Mouse (Mus musculus) left cerebral cortex, adult 8-10 months (tissue): ENCODE results near the gene Dock11. TPM values are rescaled to one million over a fixed set of nuclear protein-coding genes. Genes with fewer than 3 reads are reported as not detected.

ENCODE experiments used
- DNase-seq, 2 experiments: peaks; one replicate each; pipeline ENCODE4 v3.0.0; 2022; ENCODE audit warnings: low spot score in 2 of 2
- total RNA-seq, 4 experiments: library from RNA; stranded (reverse); gene quantifications; 2 replicates each; pipeline ENCODE4 v1.2.4; 2022

The Dock11 gene
- total RNA-seq, 4 experiments from 2014 or later = 6.9 to 7.9 (median 7.3) TPM

GRCm38 (mm10) chrX:35950135-35950534 is 61.5 kb downstream of the Dock11 start:
- DNase-seq = no peak

DNA sequence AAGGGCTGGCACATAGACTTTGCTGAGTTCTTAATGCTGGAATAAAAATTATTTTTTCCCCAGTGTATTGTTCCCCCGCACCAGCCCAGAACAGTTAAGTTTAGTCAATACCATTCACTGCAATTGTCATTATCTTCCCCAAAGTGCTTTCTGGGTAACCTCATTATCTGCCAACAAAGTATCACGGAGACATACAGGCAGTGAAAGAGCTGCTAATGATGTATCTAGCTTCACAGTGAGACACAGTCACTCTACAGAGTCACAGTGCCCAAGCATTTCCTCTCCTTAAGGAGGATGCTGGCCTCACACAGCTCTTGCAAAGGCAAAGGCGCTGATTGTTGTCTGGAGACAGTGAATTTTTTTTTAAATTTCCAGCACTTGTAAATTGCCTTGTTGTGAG is 63.3 kb downstream of the Dock11 start:
- no peak for DNase-seq

DNA sequence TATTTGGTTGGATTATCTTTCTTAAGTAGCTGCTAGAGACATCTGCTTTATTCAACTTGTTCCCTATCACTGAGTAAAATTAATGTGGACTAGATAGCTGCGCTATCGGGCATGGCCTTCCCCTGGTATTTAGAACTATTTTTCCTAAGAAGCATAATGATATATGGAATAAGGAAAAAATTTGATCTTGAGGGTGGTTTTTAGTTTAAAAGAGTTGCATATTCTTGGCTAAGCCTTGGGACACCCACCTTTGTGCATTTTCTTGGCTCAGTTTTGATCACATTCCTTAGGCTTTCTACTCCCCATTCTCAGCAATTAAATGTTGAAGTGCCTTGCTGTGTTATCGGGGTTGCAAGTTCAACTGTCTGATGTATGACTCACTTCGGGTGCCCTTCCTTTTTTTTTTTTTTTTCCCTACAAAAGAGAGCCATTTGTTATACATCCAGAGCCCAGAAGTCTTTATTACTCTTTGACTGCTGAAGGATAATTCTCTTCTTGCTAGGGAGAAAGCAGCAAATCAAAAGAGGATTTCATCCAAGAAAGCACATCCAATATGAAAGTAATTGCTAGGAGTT is 64.0 kb downstream of the Dock11 start:
- DNase-seq = no peak

- no peak for DNase-seq
These were observed 67.6 kb downstream of the Dock11 start for GRCm38 (mm10) chrX:35956236-35956635.

GRCm38 (mm10) chrX:35963087-35963486 is 74.5 kb downstream of the Dock11 start:
- no peak for DNase-seq

GRCm38 (mm10) chrX:35969276-35969675 is 80.6 kb downstream of the Dock11 start:
- DNase-seq = no peak

- no peak for DNase-seq
These were observed 88.0 kb downstream of the Dock11 start for GRCm38 (mm10) chrX:35976657-35977056.

DNA sequence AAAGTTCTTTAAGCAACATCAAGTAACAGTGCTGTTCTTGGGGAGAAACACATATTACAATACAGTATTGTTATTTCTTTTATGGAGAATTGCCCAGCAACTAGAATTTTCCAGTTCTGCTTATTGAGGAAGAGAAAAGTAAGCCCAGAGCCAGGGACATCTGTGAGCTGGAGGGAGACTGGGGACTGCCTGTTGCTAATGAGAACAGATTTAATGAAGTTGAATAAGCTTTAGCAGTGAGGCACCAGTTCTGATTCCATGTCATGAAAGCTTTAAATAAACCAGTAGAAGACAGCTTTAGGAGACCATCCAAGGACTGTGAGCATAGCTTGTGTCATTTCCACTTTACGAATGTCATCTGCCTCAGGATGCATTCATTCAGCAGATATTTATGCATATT is 99.3 kb downstream of the Dock11 start:
- no peak for DNase-seq

GRCm38 (mm10) chrX:35990508-35991095 is 102.0 kb downstream of the Dock11 start:
- no peak for DNase-seq

DNA sequence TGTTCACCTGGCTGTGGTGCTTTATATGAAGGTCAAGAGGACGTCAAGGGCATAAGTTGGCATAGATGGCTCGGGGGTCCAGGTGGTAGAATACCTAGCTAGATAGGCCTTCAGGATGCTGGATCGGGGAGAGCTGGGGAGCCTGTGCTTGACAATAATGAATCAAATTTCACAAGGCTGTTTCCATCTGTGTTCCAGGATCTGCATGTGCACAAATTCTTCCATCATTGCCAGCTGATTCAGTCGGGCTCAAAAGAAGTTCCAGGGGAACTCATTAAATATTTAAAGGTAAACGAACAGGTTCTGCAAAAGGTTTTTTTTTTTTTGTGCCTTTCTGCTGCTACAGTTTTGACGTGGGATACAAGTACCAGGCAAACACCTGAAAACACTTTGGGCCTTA is 105.6 kb downstream of the Dock11 start:
- no peak for DNase-seq

DNA sequence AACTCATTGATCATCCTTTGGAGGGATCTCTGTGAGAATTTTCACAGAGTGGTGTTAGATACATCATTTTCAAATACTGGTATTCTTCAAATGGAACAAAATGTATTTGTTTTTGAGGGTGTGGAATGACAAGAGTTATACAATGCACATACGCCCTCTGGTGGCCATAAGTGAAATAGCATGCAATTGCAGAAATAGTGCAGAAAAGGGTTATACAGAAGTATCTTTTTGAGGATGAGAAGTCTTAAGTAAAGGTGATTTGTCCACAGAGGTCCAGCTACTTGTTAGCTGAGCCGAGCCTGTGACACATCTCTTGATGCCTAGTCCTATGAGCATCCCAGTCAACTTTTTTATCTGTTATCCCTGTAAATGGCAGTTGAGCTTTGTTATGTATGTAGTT is 108.4 kb downstream of the Dock11 start:
- no peak for DNase-seq

DNA sequence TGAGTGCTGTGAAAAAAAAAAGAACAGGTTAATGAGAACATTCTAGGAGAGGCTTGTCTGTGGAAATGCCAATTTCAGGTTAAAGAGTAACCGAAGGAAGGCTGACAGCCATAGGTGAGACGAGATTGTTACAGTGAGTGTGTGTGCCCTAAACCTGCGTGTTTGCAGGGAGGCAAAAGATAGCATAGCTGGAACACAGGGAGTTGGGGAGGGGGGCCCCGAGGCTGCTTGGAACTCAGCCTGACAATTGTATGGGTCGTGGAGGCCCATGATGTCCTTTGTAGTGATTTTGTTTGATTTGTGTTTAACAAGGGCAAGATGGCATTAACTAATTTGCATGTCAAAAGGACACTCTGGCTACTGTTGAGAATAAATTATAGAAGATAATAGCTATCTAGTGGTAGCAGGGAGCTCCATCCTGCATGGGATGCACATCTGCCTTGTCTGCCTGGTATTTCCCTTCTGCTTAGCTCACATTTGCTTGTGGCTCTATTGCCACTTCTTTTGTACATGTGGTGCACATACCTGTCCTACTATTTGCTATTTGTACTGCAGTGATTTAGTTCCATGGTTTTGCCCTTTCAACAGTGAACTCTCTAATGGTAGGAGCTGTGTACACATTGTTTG is 109.3 kb downstream of the Dock11 start:
- no peak for DNase-seq

DNA sequence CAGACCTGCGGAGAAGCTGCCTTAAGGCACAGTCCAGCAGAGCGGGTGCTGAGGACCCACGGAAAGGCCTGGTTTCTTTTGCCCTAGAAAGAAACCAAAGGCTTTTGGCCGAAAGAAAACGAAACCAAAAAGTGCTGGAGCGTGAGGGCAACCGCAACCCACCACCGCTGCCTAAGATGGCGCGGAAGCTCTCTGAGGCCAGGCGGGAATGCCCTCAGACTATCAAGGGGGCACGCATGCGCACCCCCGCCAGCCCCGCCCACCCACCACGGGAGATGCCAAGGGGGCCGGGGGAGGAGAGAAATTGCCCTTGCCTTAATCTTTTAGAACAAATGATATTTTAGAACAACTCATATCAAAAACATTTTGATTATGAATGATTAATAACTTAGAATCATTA is 137.0 kb downstream of the Dock11 start:
- DNase-seq = no peak

DNA sequence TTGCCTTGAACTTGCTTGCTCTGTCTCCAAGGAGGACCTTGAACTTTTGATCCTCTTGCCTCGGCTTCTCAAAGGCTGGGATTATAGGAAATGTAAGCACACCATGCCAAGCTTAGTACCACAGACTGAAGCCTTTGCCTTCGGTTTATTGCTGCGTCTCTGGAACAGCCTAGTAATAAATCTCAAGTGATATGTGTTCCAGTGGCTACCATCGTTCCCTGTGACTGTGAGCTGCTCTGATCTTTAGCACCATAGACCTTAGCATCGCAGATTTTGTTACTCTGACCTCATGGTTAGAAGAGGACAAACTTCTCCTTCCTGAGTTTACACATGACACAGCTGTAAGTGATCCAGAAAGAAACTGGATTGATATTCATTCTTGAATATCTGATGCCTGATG is 142.5 kb downstream of the Dock11 start:
- no peak for DNase-seq

- no peak for DNase-seq
These were observed 145.4 kb downstream of the Dock11 start for GRCm38 (mm10) chrX:36034045-36034444.

GRCm38 (mm10) chrX:36045731-36046130 is 157.1 kb downstream of the Dock11 start:
- DNase-seq = no peak

GRCm38 (mm10) chrX:36047451-36047850 is 158.8 kb downstream of the Dock11 start:
- no peak for DNase-seq

DNA sequence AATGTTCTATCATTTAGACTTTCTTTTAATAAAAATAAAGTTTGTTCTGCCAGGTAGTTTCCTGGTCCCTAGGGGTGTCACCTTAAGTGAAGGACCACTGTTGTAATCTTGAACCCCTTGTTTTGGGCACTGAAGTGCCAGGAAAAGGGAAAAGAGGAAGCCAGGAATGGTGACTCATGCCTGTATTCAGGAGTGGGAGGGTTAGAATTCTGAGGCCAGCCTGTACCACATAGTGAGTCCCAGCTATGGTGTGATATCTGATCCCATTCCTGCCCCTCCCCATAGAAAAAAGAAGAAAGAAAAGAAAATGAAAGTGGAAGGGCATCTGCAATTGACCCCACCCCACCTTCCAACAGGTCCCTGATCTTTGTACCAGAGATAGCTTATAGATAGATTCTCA is 161.7 kb downstream of the Dock11 start:
- no peak for DNase-seq

DNA sequence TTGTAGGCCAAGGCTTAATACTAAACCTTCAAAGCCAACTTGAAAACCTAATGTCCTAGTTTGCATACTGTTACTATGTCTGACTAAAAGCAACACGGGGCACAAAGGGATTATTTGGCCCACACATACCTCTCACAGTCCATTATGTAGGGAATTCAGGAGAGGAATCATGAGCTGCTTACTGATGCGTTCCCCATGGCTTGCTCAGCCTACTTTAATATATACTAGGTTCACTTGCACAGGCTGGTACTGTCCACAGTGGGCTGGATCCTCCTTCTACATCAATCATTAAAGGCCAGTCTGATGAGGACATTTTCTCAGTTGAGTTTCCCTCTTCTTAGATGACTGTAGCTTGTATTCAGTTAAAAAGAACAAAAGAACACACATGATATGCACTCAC is 185.4 kb downstream of the Dock11 start:
- no peak for DNase-seq

- DNase-seq = no peak
These were observed 188.5 kb downstream of the Dock11 start for GRCm38 (mm10) chrX:36077164-36077563.

DNA sequence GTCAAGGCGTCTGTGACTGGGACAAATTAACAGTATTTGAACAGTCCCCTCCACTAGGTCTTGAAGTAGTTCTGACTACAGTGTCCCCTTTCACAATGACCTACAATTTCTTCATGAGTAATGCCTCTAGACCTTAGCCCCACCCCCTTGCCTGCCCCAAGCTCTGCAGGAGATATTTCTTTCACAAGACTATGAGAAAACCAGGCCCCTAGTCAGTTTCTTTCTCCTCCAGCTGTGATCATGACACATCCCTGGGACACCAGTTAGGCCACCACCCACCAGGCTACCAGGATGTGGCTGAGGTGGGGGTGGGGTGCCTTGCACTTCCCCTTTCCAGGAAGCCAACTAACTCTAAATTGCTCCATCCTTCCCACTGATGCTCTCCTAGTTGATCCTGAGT is 194.3 kb downstream of the Dock11 start:
- DNase-seq = no peak

- no peak for DNase-seq
These were observed 200.0 kb downstream of the Dock11 start for GRCm38 (mm10) chrX:36088464-36089256.
